Mouse (Mus musculus): ENCODE results near the gene Elmo2.

Elmo2 gene

DNA sequence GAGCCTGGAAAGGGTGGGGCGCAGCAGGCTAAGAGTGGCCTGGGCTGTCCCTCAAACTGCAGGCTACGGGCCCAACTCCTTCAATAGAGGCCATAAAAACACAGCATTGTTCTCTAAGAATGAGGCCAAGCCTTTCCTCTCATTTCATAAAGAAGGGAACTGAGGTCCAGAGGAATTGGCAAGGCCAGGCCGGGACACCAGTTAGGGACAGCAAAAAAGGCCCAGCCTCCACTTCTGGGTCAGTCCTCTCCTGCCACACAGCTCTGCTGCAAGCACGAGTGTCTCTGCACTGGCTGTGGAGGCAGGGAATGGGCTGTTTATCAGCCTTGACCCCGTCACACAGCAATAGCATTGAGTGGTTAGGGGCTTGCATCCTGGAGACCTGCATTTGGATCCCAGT is 2.8 kb downstream of the Elmo2 start:
- no peak for DNase-seq (ENCODE audit: low spot score)

GRCm38 (mm10) chr2:165321981-165322735 is 4.1 kb downstream of the Elmo2 start:
- DNase-seq (ENCODE audit: low spot score): no peak

DNA sequence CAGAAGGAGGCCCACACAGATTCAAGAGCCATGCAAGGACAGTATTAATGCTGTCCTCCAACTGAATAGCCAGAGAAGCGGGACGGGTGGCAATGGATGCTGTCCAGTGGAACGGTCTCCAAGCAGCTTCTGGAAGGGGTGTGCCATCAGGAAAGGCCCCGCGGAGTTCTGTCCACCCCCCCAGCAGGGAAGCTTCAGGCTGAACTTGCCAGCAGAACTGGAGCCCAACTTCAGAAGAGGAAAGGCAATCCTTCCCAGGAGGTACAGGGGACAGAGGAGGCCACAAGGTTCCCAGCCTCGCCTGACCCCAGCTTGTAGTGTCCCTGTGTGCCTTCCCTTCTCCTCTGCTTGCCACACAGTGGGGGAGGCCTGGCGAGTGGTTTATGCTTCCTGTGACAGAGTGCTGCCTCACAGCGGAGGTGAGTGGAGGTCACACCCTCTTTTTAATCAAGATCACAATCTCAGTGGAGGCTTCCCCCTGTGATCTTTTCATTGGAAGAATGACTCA is 4.8 kb downstream of the Elmo2 start:
- DNase-seq (ENCODE audit: low spot score): no peak

DNA sequence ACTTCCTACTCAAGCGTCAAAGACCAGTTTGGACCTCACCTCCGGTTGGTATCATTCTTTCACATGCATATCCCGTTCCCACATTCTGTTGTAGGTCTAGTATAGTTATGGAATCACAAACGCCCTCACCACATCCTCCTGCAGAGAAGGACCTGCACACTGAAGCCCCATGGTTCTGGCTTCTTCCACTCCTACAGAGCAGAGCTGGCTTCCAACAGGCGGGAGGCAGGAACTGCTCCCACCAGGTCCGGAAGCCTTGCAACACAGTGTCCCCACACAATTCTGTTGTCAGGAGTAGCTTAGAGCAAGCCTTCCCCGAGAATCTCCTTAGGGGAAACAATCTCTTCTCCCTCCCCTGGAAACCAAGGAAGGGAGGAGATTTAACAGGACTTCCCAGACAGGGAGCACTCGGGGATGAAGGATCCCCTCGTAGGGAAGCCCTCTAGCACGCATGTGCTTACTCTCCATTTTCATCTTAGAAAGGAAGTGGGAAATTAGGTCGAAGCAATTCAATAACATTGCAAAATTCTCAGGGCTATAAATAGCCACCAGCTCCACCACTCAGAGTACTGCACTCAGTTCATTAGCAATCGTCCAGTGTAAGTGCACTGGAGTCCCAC is 5.6 kb downstream of the Elmo2 start:
- no peak for DNase-seq (ENCODE audit: low spot score)

- no peak for DNase-seq (ENCODE audit: low spot score)
These were observed 6.8 kb downstream of the Elmo2 start for GRCm38 (mm10) chr2:165319503-165319902.

- no peak for DNase-seq (ENCODE audit: low spot score)
These were observed 7.3 kb downstream of the Elmo2 start for GRCm38 (mm10) chr2:165318941-165319340.

DNA sequence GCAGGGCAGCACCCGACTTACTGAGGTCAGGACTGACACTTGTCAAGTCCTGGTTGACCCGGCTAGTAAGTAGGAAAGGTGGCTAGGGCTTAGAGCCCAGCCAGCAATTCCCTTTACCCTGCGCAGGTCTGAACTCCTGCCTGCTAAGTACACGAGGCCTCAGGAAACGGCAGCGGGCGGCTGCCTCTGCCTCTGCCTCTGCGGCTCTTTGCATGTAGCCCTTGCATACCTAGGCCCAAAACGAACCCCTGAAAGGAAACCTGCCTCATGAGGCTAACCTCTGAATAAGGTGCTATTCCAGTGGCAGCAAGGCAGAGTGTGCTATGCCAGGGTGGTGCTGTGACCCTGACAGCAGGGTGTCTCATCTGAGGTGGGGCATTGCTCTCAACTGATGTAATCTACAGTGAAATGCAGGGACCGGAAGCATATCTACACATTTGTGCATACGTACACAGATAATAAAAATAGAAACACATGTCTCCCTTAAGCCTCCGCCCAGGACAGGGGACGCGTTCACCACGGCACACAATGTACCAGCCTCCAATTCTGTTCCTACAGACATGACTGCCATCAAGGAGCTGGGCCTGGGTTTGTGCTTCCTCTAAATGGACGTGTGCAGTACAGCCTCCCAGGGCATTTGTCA is 8.5 kb downstream of the Elmo2 start:
- no peak for DNase-seq (ENCODE audit: low spot score)

GRCm38 (mm10) chr2:165316837-165317473 is 9.3 kb downstream of the Elmo2 start:
- DNase-seq (ENCODE audit: low spot score): peak; percentile 91

- no peak for DNase-seq (ENCODE audit: low spot score)
These were observed 10.1 kb downstream of the Elmo2 start for GRCm38 (mm10) chr2:165316204-165316603.

GRCm38 (mm10) chr2:165314197-165314596 is 12.1 kb downstream of the Elmo2 start:
- no peak for DNase-seq (ENCODE audit: low spot score)

DNA sequence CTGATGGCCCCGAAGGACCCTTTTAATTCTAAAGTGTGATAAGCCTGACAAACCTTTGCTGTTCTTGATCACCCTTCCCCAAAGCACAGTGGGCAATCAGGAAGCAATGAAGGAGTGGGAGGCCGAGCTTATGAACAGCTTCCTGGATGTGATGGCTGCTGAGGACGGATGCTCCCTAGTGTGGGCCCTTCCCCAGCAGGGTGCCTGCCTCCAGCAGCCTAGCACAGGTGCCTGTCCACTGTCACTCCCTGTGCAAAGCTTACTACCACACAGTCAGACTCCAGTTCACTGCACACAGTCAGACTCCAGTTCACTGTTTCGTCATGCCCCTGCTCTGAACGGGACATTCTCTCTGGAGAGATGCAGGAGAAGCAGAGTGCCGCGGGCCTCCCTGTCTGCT is 13.9 kb downstream of the Elmo2 start:
- DNase-seq (ENCODE audit: low spot score): no peak

DNA sequence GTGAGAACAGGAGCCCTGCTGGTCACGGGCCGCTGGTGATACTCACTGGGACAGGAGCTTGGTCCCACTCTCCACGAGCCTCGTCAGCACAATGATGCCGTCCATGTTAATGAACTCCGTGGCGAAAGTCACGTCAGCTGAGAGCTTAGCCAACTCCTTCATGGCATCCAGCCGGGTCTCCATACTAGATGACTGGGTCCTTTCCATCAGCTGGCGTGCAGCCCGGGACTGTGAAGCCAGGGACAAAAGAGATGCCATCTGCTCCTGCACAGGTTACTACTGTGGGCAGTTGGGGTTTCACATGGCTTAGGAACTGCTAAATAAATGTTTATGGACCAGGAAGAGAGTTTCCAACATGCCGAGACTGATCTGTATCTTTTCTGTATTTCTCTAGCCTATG is 14.7 kb downstream of the Elmo2 start:
- DNase-seq (ENCODE audit: low spot score): peak; percentile 37

DNA sequence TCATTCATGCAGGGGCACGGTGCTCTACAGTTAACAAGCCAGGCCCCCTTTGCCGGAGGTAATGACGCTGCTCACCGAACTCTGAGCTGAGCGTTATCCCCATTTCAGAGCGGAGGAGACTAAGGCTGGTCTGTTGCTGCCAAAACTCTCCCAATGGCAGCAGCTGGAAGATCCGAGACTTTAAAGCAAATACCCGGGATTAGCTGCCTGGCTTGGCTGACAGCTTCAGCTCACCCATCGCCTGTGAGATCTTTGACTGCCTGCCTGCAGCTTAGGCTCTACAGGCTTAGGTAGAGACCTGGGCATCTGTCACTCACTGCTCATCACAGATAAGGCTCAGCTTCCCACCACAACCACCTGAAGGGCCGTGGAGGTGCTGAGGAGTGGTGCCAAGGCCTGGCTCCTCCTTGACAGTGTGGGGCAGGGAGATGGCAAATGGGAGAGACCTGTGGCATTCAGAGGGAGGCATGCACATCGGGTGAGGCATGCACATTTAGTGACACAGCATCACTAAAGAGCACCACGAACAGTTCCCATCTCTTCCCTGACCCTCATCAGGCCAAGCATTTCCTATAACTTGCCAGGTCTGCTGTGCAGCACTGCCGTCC is 15.4 kb downstream of the Elmo2 start:
- no peak for DNase-seq (ENCODE audit: low spot score)

DNA sequence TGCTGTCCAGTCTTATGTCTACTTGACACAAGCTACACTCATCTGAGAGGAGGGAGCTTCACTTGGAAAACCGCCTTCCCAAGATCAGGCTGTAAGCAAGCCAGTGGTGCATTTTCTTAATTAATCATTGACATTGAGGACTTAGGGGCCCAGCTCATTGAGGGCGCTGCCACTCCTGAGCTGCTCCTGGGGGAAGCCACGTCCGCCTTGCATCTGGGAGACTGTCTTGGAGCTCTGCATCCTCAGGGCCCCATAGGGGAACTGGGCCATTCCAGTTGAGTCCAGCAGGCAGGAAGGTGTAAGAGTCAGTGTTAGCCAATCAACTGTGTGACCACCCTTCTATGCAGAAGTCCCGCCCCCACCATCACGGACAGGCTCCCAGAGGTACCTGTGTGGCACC is 18.5 kb downstream of the Elmo2 start:
- no peak for DNase-seq (ENCODE audit: low spot score)

DNA sequence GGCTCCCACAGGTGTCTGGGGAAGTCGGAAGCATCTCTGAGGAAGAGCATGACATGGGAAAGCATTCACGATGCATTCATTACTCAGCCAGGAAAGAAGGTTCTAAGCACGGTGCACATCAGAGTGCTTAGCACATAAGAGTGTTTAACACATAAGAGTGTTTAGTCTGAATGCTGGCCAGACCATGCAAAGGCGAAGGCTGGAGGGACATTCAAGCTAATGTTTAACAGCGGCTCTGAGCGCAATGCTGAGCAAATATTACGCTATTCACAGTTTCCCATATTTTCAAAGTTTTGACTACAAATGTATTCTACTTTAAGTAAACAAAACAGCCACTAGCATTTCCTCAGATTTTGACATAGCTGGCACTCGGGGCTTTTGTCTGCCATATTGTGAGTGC is 20.8 kb downstream of the Elmo2 start:
- no peak for DNase-seq (ENCODE audit: low spot score)

DNA sequence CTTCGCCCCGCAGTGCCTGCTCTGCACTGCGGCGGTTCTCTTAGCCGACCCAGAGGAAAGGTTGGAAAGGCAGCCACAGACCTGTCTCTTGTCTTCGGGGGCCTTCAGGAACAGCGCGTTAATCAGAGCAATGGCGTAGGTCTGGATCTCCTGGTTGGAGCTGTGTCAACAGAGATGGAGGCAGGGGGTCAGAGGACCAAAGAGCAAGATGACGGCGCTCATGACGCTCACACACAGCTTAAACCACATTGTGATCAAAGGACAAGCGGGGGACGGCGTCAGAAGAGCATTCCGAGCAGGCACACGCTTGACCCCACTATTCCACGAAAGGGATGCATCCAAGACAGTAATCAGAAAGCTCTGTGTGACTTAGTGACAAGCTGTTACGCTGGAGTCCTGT is 21.5 kb downstream of the Elmo2 start:
- no peak for DNase-seq (ENCODE audit: low spot score)

- DNase-seq (ENCODE audit: low spot score): no peak
These were observed 22.8 kb downstream of the Elmo2 start for GRCm38 (mm10) chr2:165303354-165304012.

GRCm38 (mm10) chr2:165301409-165301808 is 24.9 kb downstream of the Elmo2 start:
- DNase-seq (ENCODE audit: low spot score): no peak

DNA sequence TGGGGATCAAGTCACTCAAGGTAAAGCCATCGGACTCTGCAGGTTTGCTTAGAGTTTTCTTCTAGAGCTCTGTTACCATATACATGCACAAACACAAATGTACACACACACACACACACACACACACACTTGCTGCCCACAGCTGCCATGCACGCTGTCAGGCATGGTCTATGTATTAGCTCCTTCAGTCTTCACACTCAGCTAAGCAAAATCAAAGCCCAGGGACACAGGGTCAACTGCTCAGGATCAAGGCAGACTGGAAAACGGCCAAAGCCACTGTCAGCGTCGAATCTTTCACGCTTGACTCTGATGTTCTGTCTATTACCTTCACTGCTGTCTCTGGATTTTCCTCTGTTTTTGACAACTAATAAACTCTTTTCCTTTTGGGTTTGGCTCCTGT is 25.4 kb downstream of the Elmo2 start:
- no peak for DNase-seq (ENCODE audit: low spot score)

GRCm38 (mm10) chr2:165300424-165300823 is 25.9 kb downstream of the Elmo2 start:
- DNase-seq (ENCODE audit: low spot score): no peak

DNA sequence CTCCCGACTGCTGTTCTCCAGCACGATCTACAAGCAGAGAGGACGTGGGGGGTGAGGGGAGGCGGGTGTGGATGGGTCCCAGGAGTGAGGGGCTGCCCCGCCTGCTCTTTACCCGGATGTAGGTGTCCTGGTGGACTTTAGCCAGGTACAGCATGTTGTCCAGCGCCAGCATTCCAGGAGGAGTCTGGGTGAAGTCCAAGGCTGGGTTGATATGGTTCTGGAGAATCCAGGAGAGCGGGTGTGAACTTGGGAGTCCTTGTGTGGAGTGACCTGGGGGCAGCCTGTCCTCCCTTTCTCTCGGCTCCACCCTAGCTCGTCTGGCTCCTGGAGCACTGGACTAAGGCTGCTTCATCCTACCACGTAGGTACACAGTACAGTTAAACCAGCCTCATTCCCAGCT is 28.9 kb downstream of the Elmo2 start:
- no peak for DNase-seq (ENCODE audit: low spot score)

DNA sequence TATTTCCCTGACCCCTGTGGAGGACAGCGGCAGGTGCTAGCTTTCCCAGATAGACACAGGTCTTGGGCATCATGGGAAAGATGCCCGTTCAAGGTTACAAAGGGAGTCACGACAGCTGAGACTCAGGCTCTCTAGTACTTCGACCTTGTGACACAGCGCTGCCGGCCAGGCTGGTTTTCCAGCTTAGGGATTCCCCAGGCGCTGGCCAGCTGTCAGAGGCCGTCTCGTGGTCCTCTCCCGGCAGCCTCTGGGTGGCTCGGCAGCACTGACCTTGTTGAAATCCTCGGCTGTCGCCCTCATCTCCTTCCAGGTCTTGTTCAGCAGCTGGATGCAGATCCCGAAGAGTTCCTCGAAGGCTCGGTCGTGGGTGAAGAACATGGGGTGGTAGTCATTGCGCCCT is 29.7 kb downstream of the Elmo2 start:
- DNase-seq (ENCODE audit: low spot score): no peak
